Mouse (Mus musculus) natural killer cell, adult 2 months (primary cell): ENCODE results near the gene Samd14.
A peak's percentile ranks its signal among the peaks of the same experiment; 100 is the strongest.
"Not testable (repeated sequence)": the region's sequence is repeated elsewhere in the genome, so short reads cannot be mapped to it uniquely, and the experiment has no call there.

Experiments used
- DNase-seq, 2 experiments: peaks; one replicate each; pipeline ENCODE4 v3.0.0; 2022; ENCODE audit warnings: low spot score in 2 of 2

Samd14 gene

DNA sequence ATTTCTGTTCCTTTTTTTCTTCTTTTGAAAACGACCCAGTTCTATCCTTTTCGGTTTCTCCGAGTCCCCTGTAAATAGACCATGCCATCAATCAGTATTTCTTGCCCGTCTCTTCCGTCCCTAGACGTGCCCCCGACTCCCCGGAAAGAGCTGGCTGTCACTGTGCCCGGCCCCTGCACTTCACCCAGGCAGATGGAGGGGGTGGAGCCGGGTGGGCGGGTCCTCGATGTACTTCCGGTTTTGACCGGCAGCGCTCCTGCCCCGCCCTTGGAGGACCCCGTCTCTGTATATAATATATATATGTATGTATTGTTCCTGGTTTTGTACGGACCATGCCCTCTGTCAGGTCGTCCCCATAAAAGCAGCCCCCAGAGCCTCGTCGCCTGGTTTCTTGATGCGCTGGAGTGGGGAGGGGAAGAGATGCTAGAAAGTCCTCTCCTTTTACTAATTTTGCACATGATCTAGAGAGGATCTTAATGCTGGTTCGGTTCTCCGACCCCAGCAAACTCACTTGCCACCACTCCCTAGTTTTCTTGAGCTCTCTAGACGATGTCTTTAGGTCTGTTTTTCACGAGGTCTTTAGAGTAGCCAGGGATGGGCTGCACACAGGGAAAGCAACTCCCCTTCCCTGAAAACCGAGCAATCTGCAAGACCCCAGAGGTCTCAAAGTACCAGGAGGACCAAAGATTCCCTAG lies 3.0 kb upstream of the Samd14 start:
- DNase-seq: peak; percentile 74

DNA sequence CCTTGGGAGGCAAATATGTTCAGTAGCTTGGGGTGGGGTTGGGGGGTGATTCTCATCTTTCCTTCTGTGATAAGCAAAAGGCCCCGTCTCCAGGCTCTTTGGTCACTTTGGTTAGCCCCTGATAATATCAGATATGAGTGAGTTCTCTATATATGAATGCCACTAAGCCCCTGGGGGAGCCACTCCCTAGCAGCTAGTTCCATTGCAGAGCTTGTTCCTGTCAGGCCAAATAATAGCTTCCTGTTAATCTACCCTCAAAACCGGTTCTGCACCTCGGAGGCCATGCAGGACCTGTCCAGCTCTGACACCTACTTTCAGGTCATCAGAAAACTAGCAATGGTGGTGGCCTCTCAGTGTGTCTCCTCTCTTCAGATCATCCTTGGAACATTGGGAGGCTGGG lies 2.3 kb upstream of the Samd14 start:
- DNase-seq: no peak

DNA sequence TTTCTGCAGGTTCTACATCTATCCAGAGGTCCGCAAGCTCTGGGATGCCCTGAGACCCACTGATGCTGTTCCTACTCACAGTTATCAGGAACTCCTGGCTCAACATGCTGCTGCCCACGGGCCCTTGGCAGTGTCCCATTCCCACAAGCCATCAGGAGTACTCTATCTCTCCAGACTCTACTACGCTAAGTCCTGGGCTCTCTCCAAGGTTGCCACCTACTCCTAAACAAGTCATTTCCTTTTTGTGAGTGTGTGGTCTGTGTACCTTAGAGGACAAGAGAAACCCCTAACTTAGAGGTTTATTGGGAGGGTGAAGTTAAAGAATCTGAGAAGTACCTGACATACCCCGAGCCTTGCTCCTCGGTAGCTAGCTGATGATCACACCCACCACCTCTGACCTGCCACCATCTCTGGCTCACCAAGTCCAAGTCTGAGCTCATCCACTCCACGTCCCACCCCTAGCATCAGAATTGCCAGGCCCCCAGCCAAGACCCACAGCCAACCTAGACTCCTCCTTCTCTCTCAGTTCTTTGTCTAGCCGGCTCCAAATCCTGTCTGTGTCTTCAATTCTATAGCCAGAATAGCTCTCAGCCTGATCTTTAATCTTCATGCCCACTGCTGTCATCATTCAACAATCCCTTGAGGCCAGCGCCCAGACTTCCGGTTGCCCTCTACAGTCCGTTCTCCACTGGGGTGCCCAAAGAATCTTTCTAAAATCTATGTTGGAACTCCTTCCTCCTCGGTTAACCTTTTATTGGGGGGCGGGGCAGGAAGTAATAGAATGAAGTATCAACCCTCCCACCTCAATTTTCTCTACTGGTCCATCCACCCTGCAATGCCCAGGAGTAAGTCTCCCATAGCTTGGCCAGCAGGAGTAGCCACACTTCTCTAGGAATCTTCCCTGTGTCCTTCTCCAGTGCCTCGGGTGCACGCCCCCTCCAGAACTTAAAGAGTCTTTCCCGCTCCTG lies 734 bp upstream of the Samd14 start:
- DNase-seq: no peak

DNA sequence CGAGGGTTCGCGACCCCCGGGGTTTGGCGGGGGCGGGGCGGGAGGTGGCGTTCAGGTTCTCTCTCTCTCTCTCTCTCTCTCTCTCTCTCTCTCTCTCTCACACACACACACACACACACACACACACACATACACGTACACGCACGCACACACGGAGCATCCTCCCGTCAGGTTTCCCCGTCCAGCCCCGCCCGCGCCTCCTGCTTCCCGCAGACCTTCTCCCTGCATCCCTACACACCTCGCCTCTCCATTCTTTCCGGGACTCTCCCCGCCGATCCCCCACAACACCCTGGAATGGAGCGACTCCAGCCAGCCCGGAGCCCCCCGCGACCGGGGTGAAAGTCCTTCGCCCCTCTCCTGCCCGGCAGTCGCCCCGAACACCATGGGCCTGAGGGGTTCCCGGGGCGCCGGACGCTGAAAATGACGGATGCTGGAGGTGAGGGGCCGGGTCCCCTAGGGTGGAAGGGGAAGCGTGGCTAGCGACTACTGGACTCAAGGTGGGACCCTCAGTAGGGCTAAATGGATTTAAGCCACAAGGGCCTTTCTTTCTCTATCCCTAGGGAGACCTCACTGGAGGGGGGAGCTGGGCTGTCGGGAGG lies 561 bp downstream of the Samd14 start:
- no peak for DNase-seq

DNA sequence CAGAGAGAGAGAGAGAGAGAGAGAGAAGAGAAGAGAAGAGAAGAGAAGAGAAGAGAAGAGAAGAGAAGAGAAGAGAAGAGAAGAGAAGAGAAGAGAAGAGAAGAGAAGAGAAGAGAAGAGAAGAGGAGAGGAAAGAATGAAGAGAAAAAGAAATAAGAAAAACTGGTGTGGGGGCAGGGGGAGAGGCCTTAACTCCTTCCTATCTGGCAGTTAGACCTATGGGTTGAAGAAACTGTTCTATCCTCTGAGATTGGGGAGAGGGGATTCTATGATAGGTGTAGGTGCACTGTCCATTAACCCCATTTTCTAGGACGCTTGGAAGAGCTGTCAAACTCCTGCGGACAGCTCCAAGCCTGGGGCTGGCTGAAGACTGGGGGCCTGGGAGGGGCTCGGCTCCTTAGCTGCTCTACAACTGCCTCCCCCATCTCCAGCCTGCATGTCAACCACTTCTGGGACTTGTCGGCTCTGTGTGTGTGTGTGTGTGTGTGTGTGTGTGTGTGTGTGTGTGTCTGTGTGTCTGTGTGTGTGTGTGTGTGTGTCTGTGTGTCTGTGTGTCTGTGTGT lies 1.2 kb downstream of the Samd14 start:
- not testable (repeated sequence) for DNase-seq

DNA sequence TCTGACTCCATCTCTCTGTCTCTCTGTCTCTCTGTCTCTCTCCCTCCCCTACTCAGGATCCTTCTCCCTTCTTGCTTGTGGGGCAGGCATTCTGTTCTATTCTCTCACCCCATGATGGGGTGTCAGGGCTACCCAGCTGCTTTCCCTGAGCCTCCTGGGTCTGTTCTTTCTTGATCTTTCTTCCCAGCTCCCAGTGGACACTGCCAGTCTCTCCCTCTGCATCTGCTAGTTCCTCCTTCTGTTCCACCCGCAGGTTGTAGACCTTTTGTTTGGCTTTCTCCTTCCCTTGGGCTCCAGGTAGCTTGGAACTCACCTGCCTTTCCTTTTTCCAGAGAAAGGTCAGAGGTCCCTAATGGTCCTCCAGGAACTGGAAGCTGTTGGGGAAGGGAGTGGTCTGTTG lies 1.7 kb downstream of the Samd14 start:
- no peak for DNase-seq

DNA sequence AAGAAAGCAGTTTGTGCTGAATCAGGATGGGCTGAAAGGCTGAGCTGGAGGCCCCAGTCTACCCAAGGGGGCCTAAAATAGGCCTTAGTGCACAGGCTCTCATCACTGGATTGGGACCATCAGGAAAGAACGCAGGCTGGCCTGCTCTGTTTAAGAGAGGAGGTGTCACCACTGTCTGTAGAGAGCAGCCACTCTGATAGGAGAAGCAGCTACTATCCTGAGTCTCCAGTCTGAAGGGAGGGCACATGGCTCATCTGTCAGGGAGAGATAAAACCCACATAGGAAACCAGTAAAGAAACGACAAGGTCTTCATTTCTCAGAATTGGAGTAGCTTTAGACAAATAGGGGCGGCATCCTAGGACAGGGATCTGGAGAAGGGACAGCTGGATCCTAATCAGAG lies 2.4 kb downstream of the Samd14 start:
- DNase-seq: no peak

DNA sequence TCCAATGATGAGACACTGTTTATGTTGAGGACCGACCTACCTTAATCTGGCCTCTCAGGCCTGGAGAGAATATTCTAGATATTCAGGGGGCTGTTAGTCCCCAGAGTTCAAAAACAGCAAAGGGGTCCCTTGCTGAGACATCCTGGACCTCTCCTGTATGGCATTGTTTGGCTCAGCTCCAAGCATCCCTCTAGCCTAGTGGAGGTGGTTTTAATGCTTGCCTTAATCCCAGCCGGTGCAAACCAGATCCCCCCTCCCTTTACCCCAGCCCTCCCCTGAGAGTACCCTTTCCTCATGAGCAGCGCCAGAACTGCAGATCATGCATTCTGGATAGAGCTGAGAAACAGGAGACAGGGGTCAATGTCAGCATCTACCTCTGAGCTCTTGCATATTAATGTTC lies 2.8 kb downstream of the Samd14 start:
- DNase-seq: no peak

DNA sequence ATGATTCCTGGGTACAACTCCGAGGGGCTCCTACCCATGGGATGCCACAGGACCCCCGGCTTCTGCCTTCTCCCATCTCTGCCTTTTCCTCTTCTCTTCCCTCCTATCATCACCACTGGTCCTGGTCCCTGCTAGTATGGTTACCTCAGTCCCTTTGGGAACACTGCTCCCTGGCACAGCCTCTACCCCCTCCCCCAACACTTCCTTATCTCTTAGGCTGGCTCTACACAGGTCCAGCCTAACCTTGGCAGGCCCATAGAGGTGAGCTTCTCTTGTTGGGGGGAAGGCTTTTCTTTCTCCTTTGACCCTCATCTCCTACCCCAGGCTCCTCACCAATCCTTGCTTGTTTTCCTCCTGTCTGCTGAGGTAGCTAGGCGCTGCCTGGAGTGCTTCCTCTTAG lies 5.8 kb downstream of the Samd14 start:
- no peak for DNase-seq

DNA sequence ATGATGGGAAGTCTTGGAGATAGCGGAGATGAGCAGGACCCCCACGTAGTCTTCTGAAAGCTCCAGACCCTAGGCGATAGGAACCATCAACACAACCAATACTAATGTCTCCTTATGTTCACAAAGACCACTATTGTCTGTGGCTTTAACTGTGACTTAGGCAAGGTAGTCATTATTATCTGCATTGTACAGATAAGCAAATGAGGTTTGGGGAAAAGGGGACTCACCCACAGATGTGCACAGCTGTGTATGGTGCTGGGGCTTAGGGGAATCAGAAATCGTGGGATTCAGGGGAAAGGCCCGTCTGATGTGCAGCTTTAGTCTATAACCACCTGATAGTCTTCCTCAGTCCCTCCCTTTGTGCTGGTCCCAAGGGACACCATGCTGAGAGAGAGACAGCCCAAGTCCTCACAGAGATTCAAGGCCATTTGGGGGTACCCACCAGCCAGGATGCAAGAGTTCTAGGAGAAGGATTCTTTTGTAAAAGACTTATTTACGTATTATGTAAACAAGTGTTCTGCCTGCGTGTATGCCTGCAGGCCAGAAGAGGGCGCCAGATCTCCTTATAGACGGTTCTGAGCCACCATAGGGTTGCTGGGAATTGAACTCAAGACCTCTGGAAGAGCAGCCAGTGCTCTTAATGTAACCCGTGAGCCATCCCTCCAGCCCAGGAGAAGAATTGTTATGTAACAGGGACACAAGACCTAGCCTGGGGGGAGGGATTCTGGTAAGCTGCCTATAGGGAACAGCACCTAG lies 12.7 kb downstream of the Samd14 start:
- no peak for DNase-seq

DNA sequence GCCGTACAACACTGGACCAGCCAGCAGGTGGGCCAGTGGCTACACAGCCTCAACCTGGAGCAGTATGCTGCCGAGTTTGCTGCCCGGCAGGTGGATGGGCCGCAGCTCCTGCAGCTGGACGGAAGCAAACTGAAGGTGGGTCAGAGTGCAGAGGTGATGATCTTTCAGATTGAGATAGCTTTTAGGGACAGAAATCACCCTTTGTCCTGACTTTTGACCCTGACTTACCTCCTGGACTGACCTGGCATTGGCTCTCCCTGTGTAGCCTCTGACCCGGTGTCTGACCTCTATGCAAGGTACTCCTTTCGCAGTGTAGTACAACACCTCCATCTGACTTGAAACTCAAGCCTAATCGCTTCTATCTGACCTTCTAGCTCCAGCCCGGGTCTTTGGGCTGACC lies 13.8 kb downstream of the Samd14 start:
- DNase-seq: no peak

DNA sequence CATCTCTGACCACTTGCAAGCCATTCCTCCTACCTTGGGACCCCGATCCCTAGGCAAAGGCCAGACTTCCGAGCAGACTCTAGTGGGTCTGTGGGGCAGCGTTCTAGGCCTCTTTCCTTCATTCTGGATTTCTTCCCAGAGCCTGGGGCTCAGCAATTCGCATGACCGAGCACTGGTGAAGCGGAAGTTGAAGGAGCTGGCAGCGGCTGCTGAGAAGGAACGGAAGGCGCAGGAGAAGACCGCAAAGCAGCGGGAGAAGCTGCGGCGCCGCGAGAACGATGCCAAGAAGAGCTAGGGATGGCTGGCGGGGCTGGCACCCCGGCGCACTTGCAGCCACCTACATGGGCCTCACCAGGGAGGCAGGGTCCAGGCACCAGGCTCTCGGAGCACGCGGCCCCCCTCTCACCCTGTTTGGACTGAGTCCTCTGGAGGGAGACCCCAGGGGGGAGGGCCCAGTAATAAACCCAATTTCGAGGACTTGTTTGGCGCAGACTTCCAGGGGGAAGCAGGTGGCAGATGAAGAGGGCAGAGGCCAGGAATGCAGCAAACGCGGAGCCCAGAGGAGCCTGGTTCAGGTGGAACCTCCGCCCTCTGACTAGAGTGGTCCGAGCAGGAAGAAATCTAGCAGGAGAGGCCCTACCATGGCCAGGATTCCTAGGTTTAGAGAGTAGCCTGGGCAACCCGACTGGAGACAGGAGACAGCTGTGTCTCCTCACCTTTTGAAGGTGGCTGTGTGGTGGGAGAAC lies 14.9 kb downstream of the Samd14 start:
- no peak for DNase-seq

DNA sequence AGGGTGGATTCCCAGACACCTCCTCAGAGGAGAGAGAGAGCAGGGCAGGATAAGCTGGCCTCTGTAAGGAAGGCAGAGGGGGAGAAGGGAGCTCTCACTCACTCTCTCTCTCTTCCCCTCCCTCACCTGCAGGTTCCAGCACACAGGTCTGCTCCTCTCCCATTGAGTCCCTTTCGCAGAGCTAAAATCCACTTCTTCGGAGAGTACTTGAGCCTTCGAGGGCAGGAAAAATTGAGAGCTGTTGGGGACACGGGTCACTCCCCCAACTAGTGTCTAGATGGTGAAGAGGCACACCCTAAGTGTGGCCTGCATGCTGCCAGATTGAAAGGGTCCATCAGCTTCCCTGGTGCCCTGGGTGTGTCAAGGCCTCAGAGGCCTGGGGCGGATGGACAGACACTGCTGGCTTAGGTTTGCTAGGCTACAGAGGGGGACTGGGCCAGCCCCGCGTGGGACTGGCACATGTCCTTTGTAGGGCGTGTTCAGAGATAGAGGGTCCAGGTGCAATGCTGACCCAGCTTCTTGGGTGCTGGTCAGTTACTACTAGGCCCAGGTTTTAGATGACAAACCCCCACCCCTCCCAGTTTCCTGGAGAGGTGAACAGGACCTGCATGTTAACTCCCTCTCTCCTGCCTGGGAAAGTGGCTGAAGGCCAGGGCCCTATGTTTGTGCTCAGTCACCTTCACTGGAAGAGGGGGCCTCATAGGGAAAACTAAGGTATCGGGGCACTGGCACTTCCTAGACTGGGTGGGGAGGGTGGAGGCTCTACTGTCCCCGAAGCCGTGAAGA lies 15.7 kb downstream of the Samd14 start:
- no peak for DNase-seq

DNA sequence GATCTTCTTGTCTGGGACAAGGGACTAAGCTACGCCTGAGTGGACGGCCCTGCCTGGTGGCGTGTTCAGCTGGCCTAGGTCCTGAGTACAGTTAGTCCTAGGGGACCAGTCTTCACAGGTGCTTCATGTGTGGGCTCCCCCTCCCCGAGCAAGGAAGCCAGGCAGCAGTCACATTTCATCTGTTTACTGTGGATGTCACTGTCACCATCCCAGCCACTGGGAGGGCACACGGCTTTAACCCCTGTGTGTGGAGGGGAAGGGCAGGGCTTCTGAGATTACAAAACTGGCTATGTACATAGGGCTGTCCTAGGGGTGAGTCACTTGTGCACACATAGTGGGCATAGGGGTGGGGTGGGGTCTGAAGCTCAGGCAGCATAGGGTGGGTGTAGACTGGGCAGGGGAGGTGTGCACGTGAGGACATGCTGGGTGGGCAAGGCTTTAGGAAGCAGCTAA lies 16.4 kb downstream of the Samd14 start:
- DNase-seq: no peak

DNA sequence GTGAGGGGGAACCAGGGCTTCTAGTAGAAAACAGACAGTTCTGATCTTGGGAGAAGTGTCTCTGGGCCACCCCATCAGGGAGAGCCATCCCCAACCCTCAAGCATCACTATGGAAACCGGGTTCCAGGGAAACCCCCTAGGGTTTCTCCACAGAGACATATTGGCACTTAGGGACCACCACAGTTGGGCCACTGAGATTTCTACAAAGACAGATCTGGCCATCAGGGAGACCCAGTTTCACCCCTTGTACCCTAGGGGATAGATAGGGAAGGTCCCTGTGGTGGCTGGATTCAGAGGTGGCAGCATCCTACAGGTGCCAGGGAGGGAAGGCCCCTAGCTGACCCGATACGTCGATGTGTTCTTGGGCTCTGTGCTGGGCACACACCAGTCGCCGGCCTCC lies 17.2 kb downstream of the Samd14 start:
- no peak for DNase-seq

DNA sequence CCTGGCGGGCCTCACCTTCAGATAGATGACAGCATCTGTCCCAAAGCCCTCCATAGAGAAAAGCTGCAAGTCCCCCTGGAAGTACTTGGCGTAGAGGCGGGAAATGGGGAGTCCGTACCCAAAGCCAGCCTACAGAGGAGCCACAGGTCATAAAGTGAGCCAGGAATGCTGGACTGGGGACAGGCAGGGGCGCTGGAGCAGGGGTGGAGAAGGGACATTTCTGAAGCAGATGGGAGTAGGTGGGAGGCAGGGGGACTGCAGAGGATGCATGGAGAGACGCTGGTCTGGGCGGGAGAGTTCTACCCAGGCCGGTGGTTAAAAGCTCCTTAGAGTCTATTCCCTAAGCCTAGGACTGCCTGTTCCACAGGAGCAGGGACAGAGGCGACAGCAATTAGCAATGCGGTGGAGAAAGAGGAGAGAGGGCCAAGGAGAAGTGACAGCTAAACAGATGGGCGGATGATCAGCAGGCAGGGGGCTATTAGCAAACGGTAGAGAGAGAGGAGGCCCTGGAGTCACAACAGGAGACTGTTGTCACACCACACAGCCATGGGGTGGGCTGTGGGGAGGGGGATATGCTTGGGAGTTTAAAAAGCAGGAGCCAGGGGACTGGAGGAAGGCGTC lies 18.3 kb downstream of the Samd14 start:
- no peak for DNase-seq

DNA sequence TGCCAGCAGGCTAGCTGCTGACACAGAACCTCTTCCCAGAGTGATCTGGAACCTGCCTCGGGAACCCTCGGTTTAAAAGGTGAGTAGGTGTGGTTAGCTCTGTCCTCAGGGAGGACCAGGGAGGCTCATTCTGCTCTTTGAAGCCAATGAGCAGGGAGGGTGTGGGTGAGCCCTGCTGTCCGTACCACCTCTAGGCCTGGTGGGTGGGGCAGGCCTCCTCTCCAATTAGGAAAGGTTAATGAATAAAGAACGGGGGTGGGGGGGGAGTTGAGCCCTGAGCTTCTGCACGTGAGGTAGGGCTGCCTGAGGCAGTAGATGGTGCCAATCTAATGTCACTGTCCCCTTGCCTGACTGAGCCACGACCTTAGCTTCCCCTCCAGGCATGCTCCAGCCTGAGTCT lies 23.3 kb downstream of the Samd14 start:
- no peak for DNase-seq

DNA sequence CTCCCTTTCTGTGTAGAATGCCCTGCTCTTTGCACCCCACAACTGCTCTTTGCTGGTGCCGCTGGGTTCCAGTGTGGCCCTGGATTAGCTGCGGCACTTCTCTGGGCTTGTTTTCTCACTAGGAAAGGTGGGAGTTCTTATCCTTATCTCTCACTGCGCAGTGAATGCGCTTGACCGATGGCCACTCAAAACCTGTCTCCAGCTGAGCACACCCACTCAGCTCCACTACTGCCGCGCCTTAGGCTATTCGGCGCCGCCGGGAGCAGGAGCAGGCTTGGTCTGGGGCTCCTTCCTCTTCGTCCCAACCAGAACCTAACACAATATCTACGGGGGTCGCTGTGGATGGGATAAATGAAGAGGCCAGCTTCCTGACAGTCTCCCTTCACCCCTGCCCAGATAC lies 23.9 kb downstream of the Samd14 start:
- no peak for DNase-seq

DNA sequence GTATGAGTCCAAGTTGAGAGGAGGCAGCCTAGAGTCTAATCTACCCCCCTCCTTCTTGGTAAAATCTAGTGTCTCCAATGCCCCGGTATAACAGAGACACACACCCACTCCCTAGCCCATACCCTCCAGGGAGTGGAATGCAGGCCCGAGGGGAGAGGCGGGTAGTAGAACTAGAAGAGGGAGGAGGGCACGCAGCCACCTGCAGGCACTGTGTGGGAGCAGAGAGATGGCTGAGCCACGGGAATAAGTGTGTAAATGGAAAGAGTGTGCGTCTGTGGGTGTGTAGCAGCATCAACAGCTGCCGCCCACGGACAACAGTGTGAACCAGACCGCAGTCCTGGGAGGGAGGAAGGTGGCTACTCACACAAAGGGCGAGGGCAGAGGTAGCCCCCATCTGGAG lies 25.2 kb downstream of the Samd14 start:
- no peak for DNase-seq

DNA sequence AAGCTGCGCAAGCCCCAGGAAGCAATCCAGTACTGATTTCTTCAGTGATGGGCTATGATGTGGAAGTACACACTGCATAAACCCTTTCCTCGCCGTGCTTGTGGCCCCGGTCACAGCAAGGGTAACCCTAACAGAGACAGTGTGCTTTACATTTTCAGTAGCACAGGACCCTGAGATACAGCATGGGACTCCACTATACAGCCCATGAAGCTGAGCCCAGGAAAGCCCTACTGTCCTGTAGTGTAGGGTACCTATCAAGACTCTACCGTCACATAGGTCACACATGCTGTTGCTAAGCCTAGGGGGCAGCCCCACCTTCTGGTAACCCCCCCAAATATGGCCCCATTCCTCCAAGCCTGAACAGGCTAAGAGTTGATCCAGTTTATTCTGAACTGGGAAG lies 26.8 kb downstream of the Samd14 start:
- DNase-seq: no peak
